Mouse (Mus musculus) mesoderm, embryonic 11.5 days (tissue): ENCODE results near the gene Zfp422.
"Not testable (repeated sequence)": the region's sequence is repeated elsewhere in the genome, so short reads cannot be mapped to it uniquely, and the experiment has no call there.

Experiments
- DNase-seq: peaks from one replicate; pipeline ENCODE4 v3.0.0-alpha.2; 2012; ENCODE audit warnings: low read depth, low spot score

Zfp422 gene

GRCm38 (mm10) chr6:116649811-116650210 lies 21.0 kb upstream of the Zfp422 start:
- no peak for DNase-seq

- DNase-seq: no peak
These were observed 19.0 kb upstream of the Zfp422 start for GRCm38 (mm10) chr6:116647763-116648162.

- no peak for DNase-seq
These were observed 15.5 kb upstream of the Zfp422 start for GRCm38 (mm10) chr6:116644335-116644734.

GRCm38 (mm10) chr6:116643881-116644280 lies 15.1 kb upstream of the Zfp422 start:
- DNase-seq: no peak

GRCm38 (mm10) chr6:116642942-116643341 lies 14.1 kb upstream of the Zfp422 start:
- no peak for DNase-seq

- DNase-seq: no peak
These were observed 10.9 kb upstream of the Zfp422 start for GRCm38 (mm10) chr6:116639663-116640062.

GRCm38 (mm10) chr6:116638871-116639270 lies 10.1 kb upstream of the Zfp422 start:
- no peak for DNase-seq

- DNase-seq: no peak
These were observed 8.7 kb upstream of the Zfp422 start for GRCm38 (mm10) chr6:116637496-116637895.

GRCm38 (mm10) chr6:116636581-116637235 lies 7.9 kb upstream of the Zfp422 start:
- no peak for DNase-seq

- DNase-seq: peak; percentile 30
These were observed 6.7 kb upstream of the Zfp422 start for GRCm38 (mm10) chr6:116635251-116636180.

GRCm38 (mm10) chr6:116633741-116634695 lies 5.2 kb upstream of the Zfp422 start:
- DNase-seq: no peak

- peak; percentile 70 for DNase-seq
These were observed 3.3 kb upstream of the Zfp422 start for GRCm38 (mm10) chr6:116632129-116632528.

GRCm38 (mm10) chr6:116629766-116630165 lies 967 bp upstream of the Zfp422 start:
- no peak for DNase-seq

- DNase-seq: no peak
These were observed 704 bp downstream of the Zfp422 start for GRCm38 (mm10) chr6:116628095-116628494.

GRCm38 (mm10) chr6:116626417-116626816 lies 2.4 kb downstream of the Zfp422 start:
- DNase-seq: not testable (repeated sequence)

- no peak for DNase-seq
These were observed 7.3 kb downstream of the Zfp422 start for GRCm38 (mm10) chr6:116621318-116622023.

- DNase-seq: no peak
These were observed 10.7 kb downstream of the Zfp422 start for GRCm38 (mm10) chr6:116618073-116618472.

GRCm38 (mm10) chr6:116615719-116616118 lies 13.1 kb downstream of the Zfp422 start:
- DNase-seq: no peak

GRCm38 (mm10) chr6:116607230-116607629 lies 21.6 kb downstream of the Zfp422 start:
- no peak for DNase-seq

GRCm38 (mm10) chr6:116600969-116601368 lies 27.8 kb downstream of the Zfp422 start:
- DNase-seq: not testable (repeated sequence)

- no peak for DNase-seq
These were observed 44.7 kb downstream of the Zfp422 start, which contains the start of gene Olfr215 for GRCm38 (mm10) chr6:116584095-116584494. Gene Olfr215, minus strand, starts transcription at chr6:116584195.
